Mouse (Mus musculus): ENCODE results near the gene Galnt18.

Gene Galnt18

DNA sequence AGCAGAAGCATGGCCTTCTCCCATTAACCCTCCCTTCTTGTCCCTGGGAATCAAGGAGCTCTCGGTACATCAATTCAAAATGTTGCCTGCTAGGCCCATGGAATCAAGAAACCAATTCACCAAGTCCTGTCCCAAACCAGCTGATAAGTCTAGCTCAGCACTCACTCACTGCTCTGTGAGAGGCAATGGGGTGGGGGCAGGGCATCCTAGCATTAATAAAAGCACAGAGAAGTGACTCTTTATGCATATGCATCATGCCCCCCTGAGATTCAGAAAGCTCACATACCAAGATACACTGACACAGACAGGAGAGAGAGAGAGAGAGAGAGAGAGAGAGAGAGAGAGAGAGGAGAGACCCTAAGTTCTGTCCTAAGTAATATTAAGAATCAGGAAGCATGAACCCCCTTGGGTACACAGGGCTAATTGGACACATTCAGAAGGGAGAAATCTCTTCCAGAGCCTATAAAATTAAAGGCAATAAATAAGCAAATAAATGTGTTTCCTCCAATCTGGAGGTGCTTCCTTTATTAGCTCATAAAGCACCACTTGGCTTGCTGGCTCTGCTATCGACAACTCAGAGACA, 141.8 kb downstream of the Galnt18 start:
- no peak for DNase-seq (ENCODE audit: low read depth, low spot score)

DNA sequence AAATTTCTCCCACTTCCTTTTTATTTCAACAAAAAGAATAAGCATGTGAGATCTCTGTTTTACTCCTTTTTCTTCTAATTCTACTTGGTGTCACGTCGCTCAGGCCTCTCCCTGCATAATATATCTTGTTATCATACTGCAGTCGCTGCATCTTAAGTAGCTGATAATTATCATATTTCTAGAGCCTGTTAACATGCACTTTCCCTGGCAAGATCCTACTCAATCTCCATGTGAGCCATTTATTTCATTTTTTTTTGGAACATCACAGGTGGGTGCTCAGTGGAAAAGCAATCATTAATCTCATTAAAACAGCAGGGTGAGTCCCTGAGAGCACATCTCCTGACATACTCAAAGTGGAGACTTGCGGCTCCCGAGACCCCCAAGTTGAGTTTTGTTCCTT, 143.3 kb downstream of the Galnt18 start:
- no peak for DNase-seq (ENCODE audit: low read depth, low spot score)

DNA sequence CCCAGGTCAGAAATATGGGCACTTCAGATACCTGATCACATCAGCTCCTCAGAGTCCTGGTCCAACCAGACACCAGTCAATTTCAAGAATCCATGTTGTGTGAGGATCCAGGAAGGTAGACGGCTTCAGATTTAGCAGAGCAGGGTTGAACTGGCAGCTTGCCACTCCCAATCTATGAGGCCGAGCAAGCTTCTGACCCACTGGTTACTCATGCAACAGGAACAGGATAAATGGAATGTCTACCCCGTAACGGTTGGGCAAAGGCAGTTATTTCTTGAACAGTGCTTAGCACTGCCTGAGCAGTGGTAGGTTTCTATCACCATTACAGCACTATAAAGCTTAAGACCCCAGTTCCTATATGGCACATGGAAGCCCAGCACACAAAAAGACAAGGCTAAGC, 148.5 kb downstream of the Galnt18 start:
- DNase-seq (ENCODE audit: low read depth, low spot score), result no peak

DNA sequence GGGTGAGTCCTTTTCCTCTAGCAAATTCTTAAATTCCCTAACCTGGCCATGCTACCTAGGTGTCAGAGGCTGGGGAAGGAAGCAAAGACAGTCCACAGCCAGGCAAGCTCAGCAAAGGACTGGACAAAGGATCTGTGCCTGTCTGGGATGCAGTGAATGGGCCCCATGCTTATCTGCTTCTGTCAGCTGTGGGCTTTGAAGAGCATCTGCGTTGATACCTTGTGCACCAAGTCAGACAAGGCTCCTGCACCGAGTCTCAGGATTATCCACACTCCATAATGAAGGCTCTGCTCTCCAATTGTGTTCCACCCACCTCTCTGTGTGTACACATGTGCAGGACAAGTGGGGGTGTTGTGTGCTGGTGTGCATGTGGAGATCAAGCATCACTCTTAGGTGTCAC, 153.5 kb downstream of the Galnt18 start:
- no peak for DNase-seq (ENCODE audit: low read depth, low spot score)

GRCm38 (mm10) chr7:111625736-111626135, 154.0 kb downstream of the Galnt18 start:
- DNase-seq (ENCODE audit: low read depth, low spot score), result no peak

- DNase-seq (ENCODE audit: low read depth, low spot score), result no peak
Observed at GRCm38 (mm10) chr7:111616231-111616937, 163.4 kb downstream of the Galnt18 start.

DNA sequence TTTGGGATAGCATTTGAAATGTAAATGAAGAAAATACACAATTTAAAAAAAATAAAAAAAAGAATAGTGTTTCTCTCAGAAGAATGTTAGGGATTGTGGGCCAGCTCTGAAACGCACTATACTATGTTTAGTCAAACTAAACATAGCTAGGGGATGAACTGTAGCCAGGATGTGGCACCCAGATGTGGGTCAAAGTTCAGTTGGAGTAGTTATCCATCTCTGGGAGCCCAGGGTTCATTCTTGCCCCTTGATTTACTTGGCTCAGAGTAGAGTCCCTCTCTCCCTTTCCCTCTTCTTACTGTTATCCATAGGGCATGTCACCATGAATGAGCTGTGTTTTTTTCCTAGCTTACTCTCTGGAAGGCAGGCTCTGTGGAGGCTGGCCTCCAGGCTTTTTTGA, 165.3 kb downstream of the Galnt18 start:
- DNase-seq (ENCODE audit: low read depth, low spot score), result no peak

- no peak for DNase-seq (ENCODE audit: low read depth, low spot score)
Observed at GRCm38 (mm10) chr7:111607476-111607875, 172.3 kb downstream of the Galnt18 start.

DNA sequence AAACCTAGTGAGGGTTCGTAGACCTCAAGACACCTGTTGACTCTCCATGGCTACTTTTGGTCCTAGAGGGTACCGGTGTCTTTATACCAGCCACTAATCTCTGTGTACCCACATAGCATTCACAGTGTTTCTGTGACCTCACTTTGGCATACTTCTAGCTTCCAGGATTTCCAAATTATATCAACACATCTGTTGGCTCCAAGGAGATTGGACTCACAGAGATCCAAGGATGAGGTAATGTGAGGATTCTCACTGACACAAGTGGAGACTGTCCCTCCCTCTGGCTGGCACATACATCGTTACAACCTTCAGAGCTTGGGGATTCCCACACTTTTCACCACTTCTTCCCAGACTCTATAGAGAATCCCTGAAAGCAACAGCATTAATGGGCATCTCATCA, 173.7 kb downstream of the Galnt18 start:
- no peak for DNase-seq (ENCODE audit: low read depth, low spot score)

- no peak for DNase-seq (ENCODE audit: low read depth, low spot score)
Observed at GRCm38 (mm10) chr7:111605663-111606062, 174.1 kb downstream of the Galnt18 start.

DNA sequence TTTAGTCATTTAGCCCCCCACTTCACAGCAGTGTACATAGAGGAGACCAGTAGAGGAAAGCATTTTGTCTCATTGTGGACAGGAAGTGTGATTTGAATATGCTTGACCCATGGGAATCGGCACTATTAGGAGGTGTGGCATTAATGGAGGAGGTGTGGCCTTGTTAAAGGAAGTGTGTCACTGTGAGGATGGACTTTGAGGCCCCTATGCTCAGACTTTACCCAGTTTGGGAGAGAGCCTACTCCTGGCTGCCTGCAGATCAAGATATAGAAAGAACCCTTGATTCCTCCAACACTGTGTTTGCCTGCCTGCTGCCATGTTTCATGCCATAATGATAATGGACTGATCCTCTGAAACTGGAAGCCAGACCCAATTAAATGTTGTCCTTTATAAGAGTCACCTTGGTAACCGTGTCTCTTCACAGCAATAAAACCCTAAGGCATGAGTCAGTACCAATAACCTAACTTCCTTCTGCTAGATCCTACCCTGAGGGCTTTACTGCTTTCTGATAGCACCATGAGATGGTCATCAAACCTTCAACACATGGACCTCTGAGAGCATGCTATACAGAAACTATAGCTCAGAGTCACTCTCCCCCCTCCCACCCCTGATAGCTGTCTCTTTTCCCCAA, 175.1 kb downstream of the Galnt18 start:
- no peak for DNase-seq (ENCODE audit: low read depth, low spot score)

- no peak for DNase-seq (ENCODE audit: low read depth, low spot score)
Observed at GRCm38 (mm10) chr7:111603186-111603585, 176.6 kb downstream of the Galnt18 start.

DNA sequence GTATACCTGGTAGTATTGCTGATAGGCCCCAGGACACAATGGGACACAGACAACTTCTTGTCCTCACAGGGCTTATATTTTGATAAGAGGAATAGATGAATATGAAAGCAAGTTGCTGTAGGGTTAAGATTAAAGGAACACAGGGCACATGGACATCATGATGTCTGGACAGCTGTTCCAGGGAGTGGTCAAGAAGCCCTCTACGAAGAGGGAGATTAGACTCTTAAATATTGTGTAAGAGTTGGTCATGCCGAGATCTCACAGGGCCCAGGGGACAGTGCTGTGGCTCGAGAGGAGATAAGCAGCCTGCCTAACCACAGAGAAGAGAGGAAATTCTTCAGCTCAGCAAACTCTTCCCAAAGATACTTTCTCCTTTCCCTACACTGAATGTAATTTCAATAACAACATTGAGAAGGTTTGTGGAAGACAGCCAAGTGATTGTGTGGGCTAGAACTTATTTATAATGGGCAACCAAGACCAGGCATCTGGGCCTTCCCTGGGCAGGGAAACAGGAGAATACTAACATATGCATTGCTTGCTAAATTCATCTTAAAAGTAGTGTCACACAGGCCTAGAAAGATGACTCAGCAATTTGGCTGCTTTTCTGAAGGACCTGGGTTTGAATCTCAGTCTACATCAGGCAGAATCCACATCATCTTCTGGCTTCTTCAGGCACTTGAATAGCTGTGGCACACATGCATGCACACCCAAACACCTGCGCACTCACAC, 178.3 kb downstream of the Galnt18 start:
- DNase-seq (ENCODE audit: low read depth, low spot score), result no peak

GRCm38 (mm10) chr7:111600756-111601155, 179.0 kb downstream of the Galnt18 start:
- no peak for DNase-seq (ENCODE audit: low read depth, low spot score)

- no peak for DNase-seq (ENCODE audit: low read depth, low spot score)
Observed at GRCm38 (mm10) chr7:111593680-111594079, 186.1 kb downstream of the Galnt18 start.

- no peak for DNase-seq (ENCODE audit: low read depth, low spot score)
Observed at GRCm38 (mm10) chr7:111589506-111590125, 190.2 kb downstream of the Galnt18 start.

GRCm38 (mm10) chr7:111588291-111588781, 191.4 kb downstream of the Galnt18 start:
- no peak for DNase-seq (ENCODE audit: low read depth, low spot score)

DNA sequence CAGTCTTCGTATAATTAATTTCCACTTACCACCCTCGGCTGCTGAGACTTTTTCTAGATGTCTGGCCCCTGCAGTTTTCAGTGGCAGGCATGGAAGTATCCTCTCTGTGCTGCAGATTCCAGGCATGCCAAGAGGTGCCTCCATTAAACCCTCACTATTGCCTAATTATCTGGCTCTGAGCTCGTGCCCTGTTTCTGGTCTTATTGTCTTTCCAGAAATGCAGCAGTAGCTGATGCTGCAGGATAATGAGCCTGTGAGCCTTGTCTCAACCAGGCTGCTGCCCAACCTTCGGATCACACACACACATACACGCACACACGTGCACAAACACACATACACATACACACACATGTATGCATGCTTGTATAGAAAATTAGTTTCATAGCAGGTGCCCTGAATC, 199.2 kb downstream of the Galnt18 start:
- no peak for DNase-seq (ENCODE audit: low read depth, low spot score)

GRCm38 (mm10) chr7:111575096-111575495, 204.7 kb downstream of the Galnt18 start:
- DNase-seq (ENCODE audit: low read depth, low spot score), result no peak

GRCm38 (mm10) chr7:111572336-111572735, 207.4 kb downstream of the Galnt18 start:
- DNase-seq (ENCODE audit: low read depth, low spot score), result no peak

- no peak for DNase-seq (ENCODE audit: low read depth, low spot score)
Observed at GRCm38 (mm10) chr7:111566838-111567237, 212.9 kb downstream of the Galnt18 start.

All from retina, adult 2 months (tissue).